Mouse (Mus musculus) CD4-positive, CD25-positive, alpha-beta regulatory T cell, adult 2 months (primary cell): ENCODE measurements around the gene Dnaja3.

Experiments used
- DNase-seq: peaks from one replicate; pipeline ENCODE4 v3.0.0-alpha.2; 2012; ENCODE audit warnings: low read depth, low spot score

Dnaja3 gene

DNA sequence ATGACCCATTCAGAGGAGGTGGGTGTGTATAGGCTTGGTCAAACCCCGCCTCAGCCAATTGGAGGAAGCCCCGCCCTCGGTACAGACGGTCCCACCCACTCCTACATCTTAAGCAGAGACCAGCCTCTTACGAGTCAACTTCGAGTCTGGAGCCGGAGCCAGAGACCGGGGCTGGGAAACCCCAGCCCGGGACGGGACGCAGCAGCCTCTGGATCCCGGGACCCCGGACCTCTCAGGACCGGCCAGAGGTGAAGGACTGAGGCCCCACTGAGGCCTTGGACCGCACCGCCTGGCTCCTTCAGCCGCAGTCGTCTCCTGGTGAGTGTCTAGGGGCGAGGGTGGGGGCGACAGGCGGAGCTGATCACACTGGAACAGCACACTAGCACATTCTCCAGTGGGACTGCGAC is at the start of gene Dnaja3, which contains the start of gene Vasn:
Dnaja3 (plus strand) TSS at position 159 of the 407 bp plus-strand sequence.
Vasn (plus strand) TSS at position 111 of the 407 bp plus-strand sequence.
- peak; percentile 37 for DNase-seq

DNA sequence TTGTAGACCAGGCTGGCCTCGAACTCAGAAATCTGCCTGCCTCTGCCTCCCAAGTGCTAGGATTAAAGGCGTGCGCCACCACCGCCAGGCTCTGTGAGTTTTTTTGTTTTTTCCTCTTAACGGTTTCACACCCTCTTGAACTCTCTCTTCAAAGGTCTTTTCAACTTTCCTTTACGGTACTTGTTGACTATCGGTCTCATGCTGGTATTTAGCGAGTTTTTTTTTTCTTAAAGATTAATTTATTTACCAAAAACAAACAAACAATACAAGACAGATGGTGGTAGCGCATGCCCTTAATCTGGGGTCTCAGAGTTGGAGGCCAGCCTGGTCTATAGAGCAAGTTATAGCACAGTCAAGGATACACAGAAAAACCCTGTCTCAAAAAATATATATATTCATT is 49.6 kb upstream of the Dnaja3 start:
- DNase-seq = peak; percentile 58

DNA sequence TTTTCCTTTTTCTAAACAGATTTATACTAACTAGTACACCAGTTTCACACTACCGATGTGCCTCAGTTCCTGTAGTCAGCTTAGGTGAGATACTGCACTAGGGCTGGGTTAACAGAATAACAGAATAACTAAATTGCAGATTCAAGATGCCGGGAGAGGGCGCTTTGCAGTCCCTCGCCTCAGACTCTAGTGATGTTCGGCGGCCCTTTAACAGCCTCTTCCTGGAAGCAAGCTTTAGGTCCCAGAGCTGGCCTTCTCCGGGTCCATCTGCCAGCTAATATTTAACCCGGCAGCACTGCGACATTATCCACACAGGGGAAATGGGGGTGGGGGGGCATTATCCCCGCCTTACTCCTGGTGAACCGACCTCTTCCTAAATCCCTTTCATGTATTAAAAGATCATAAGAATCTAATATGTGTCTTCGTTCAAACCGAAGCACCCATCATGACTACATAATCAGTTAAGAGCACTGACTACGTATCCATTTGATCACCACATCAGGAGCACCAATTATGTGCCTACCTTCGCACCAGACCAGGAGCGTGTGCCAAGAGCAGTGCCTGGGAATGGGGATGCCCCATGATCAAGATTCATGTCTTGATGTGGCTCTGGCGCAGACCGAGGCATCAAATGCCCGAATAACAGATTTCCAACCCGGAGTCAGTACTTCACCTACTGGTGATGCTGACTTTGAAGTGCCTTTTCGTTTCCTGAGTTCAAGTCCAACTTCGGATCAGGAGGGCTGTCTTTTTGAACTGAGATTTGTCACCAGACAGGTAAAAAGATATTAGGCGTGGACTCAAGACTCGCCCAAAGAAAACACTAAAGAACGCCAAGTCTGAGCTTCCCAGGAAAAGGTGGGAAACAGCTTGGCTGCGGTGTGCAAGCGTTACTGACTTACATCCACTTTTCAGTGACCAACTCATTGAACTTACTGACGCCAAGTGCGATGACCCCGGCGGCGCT is 46.6 kb upstream of the Dnaja3 start:
- peak; percentile 70 for DNase-seq

GRCm38 (mm10) chr16:4593971-4594813 is 45.6 kb upstream of the Dnaja3 start, which contains the start of gene Glis2:
Gene Glis2, plus strand, starts transcription at chr16:4594713.
- DNase-seq = peak; percentile 66

DNA sequence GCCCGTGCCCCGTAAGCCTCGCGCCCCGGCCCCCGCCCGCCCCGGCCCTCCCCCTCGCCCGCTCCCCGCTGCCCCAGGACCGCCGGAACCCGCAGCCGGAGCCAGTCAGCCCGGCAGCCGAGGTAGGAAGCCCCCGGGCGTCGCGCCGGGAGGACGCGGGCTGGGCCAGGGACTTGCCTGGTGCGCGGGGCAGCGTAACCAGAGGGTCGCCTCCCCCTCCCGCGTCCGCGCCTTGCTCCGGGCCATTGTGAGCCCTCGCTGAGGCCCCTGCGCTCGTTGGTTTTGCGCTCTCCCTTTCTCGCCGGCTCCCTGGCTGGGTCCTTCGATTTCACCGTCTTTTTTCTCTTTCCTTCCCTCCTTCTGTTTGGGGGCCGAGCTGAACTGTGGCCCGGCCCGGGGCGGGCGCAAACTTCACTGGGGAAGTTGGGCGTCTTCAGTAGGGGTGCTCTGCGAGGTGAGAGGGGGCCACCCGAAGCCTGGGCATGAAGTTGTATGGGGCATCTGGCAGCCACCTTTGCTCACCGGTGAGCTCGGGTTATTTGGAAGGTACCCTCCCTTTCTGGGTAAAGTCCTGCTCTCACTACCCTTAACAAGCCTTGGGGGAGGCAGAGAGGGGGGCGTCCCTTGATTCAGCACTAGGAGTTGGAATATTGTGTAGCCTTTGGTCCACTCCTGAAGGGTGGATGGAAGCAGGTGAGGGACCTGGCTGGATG is 44.8 kb upstream of the Dnaja3 start:
- DNase-seq = no peak

- DNase-seq = peak; percentile 11
These were observed 44.2 kb upstream of the Dnaja3 start for GRCm38 (mm10) chr16:4595527-4595963.

DNA sequence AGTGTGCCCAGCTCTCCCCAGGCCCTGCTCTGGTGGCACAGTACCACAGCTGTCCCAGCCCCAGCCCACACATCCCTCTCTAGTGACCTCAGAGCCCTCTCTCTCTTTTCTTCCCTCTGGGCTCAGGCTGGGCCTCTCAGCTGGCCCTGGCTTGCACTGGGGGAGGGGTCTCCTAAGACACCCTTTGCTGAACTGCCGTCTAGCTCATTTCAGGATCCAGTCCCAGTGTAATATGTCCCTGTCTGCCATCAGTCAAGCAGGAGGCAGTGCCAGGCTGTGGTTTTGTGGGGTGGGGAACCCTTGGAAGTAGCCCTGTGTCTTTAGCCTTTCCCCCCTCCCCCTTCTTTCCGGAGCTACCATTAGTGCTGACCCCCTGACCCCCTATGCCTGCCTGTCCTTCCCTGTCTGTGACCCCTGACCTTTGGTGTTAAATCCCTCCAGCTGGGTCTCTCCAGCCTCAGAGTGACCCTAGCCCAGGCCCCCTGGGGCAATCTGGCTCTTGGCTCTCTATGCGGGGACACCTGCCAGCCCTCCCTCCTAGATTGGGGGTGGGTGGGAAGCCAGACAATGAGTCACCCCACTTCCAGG is 43.6 kb upstream of the Dnaja3 start:
- no peak for DNase-seq

GRCm38 (mm10) chr16:4596836-4597235 is 43.0 kb upstream of the Dnaja3 start:
- no peak for DNase-seq

DNA sequence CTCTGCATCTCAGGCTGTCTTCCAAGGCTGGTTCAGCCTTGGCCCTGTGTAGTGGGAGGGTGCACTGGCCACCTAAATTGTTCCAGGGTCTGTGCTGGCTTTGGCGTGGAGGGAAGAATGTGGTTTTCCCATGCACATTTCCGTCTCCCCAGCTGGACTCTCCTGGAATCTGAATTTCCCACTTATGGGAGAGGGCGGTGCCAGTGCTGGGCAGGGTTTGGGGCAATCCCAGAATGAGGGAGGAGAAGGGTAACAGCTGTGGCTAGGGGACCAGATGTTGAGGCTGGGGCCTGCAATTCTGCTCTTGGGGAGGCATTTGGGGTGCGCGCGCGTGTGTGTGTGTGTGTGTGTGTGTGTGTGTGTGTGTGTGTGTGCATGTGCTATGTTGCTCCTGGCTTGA is 42.5 kb upstream of the Dnaja3 start:
- no peak for DNase-seq

DNA sequence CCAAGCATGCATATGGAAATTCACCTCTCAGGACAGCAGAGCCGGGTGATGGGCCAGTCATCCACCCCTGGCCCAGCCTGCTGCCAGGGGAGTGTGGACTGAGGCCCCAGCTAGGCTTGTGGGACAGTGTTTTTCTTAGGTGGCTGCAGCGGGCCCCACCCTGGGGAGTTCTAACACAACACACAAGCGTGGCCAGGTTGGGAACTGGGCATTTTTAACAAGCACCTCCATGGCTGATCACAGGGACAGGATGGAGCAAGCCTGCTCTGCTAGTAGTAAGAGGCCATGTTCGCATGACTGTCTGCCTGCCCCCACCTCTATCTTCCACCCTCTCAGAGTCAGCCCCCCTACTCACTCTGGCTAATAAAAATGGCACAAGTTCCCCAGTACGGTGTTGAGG is 41.7 kb upstream of the Dnaja3 start:
- no peak for DNase-seq

- DNase-seq = no peak
These were observed 40.8 kb upstream of the Dnaja3 start for GRCm38 (mm10) chr16:4598891-4599543.

DNA sequence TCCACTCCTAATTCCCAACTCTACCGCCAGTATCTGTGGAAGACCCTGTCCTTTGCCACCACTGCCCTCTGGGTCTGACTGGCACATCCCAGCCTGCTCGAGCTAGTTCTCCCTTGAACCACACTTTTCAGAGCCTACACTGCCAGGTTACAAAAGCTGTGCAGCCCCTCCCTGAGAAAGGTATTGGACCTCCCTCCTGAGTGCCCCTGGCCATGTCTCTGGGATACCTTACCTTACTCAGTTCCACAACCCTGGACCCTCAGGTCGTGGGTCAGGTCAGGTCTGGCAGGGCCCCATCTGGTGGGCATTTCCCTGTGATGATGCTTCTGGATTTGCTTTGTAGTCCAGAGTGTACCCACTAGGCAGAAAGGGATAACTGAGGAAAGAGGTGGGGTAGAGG is 40.2 kb upstream of the Dnaja3 start:
- no peak for DNase-seq

GRCm38 (mm10) chr16:4600701-4601310 is 39.0 kb upstream of the Dnaja3 start:
- DNase-seq = no peak

DNA sequence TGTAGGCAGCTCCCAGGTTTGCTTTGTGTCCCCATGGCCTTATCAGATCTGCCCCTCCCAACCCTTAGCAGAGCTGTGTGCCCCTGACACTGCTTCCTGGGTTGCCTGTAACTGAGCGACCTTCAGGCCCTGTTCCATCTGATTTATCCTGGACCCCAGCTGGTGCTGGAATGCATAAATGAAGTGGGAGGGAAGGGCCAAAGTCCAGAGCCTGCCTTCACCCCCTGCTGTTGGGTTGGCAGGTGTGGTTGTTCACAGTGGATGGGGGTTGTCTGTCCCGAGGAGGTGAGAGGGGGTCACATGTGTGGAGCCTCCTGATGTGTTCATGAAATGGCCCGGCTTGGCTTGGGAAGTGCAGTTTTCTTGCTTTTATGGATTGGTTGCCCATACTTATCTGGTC is 37.6 kb upstream of the Dnaja3 start:
- DNase-seq = no peak

DNA sequence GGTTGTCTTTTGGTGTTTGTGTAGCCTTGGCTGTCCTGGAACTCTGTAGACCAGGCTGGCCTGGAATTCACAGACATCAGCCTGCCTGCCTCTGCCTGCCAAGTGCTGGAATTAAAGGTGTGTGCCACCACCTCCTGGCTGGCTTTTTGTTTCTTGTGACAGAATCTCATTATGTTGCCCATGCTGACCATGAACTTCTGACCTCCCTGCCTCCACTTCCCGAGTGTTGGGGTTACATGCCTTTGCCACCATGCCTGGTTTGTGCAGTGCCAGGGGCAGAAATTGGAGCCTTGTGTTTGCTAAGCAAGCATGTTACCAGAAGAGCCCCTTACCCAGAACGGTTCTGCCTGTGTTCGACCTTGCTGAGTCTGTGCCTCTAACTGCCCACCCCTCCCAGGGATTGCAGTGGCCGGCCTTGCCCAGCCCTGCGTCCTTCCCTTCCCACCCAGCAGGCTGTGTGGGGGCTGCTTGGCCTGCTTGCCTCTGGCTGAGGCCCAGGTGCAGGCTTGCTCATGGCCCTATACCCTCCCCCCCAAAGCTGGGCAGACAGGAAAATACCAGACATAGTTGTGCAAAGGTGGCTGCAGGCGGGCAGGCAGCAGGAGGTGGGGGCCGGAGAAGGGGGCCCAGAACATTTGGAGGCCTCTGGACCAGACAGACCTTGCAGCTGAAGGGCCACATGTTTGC is 36.9 kb upstream of the Dnaja3 start:
- DNase-seq = no peak

DNA sequence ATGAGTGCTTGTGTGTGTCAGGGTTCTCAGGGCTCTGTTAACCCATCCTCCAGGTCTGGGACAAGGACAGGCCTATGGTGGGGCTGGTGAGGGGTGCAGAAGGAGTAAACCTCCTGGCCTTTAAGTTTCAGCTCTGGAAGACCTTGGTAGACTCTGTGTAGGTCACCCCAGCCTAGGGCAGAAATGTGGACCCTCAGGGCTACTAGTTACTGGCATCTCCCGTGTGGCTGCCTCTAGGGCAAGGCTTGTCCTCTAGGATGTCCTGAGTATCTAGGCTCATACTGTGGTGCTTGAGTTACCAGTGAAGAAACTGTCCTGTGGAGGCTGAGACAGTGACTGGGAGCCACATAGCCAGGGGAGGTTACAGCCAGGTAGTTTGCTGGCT is 36.3 kb upstream of the Dnaja3 start:
- DNase-seq = no peak

DNA sequence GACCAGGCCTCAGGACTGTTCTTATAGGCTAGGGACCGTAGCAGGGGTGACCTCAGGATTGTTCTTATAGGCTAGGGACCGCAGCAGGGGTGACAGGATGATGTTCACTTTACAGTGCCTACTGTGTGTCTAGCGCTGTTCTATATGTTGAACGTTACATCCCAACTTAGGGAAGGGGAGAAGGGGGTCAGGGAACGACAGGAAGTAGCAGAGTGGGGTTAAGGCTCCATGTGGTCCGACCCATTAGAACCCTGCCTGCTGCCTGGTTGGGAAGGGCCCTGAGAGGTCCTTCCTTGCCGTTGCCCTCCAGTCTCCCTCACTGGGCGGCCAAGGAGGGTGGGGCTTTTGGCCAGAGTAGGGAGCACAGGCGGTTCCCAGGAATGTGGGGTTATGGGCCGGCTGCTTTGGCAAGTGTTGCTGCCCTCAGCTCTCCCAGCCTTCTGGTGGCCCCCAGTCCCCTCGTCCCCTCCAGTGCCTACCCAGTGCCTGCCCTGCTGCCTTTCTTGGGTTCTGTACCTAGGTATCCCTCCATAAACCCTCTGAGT is 35.4 kb upstream of the Dnaja3 start:
- no peak for DNase-seq

DNA sequence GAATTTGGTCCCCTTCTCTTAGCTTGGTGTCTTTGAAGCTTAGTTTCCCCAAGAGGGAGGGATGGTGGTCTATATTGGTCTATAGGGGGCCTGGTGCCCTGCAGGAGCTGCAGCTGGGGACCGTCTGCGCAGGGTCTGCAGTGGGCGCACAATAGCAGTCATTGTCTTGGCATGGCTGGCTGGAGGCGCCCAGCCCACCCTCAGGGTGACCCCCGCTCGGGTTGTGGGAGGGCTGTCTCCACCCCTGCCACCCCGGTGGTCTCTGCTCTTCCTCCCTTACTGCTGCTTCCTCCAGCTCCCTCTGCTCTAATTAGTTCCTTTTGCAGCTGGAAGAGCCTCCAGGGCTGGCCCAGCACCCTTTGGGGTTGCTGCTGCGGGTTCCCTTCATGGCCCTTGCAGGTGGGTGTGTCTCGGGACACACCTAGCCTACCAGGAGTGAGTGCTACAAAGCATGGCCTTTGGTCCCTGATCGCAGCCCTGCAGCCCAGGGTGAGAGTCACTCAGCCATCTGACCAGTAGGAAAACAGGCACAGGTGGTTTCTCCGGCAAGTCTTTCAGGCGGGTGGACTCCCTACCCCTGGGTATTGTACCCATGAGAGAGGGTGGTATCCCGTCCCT is 34.2 kb upstream of the Dnaja3 start:
- DNase-seq = no peak
